Mouse (Mus musculus): ENCODE data around the gene Tiam1.

The Tiam1 gene

GRCm38 (mm10) chr16:89922458-89922857 is 221.1 kb downstream of the Tiam1 start:
- in situ Hi-C loops (cut with MboI; ENCODE audit: low sequenced_read_pairs): no loop called here

DNA sequence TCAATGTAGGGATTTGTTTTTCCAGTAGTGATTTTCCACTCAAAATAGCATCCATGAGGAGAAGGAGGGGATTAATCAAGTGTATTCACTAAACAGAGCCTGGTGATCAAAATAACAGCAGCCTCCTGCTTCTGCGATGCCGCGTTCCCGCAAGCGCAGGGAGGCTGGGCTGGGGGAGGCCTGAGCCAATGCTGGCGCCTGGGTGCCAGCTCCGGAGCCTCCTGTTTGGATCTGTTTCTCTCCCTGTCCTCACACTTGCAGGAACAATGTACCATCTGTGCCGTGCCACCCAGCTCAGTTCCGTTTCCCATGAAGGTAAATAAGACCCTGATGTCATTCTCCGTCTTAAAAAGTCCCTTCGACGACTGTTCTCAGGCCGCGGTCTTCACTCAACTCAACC is 222.2 kb downstream of the Tiam1 start:
- in situ Hi-C loops (cut with MboI; ENCODE audit: low sequenced_read_pairs): no loop called here

DNA sequence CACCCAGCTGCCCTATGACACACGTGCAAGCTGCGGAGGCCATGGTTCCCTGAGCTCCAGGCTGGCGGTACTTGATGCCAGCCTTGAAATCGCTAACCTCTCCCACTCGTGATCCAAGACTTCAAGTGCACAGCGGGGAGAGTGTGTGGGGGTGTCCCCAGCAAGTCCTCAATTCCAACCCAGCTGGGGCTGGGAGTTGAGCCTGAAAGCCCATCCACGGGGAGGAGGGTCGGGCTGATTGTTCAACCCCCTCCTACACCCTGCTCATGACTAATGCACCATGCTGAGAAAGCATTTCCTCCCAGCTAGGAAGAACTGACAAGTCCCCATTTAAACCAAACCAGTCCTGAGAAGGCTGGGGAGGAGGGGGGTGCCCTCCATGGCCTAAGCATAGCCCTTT is 223.2 kb downstream of the Tiam1 start:
- in situ Hi-C loops (cut with MboI; ENCODE audit: low sequenced_read_pairs): no loop called here

DNA sequence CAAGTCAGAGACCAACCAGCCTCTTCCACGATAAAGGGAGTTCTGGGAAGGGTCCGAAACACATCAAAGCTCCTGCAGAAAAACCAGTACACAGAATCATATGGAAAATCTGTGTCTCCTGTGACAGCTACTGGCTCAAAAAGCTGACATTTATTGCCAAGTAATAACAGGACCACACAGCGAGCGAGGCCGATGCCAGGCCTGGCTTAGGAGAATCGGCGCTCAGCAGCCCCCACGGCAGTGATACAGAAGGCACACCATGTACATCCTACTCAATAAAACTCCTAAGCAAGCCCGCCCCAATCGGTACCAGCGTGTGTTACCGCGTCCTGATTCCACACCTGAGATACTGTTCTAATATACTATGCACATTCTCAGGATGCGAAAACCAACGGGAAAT is 226.2 kb downstream of the Tiam1 start:
- in situ Hi-C loops (cut with MboI; ENCODE audit: low sequenced_read_pairs): no loop called here

- in situ Hi-C loops (cut with MboI; ENCODE audit: low sequenced_read_pairs): no loop called here
Observed at GRCm38 (mm10) chr16:89914946-89915345, 228.6 kb downstream of the Tiam1 start.

DNA sequence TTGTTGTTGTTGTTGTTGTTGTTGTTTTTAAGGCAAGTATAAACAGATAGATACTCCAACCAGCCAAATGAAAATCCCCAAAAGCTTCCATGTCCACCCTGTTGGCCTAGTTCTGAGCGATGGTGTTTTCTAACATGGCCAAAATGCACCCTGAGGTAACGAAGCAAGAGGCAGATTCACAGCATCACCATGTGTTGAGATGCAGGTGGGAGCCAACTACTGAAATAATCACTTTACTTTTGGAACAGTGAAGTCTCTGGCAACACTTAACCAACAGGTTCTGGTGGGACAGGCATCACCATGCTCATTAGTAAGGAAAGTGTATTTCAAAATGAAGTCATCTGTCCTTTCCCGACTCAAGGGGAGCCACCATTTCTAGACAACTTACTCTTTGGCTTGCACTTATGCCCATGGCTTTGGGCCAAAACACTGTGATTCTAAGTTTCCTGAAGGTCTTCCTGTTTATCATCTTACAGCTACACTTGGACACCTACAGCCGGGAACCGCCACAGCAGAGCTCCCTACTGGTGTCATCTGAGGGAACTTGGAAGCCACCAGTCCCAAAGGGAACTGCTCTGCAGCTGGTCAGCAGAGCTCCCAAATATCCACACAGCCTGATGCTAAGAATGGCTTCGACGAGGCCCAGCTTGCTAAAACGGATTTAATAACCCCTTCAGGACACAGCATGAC is 230.7 kb downstream of the Tiam1 start:
- in situ Hi-C loops (cut with MboI; ENCODE audit: low sequenced_read_pairs): no loop called here

GRCm38 (mm10) chr16:89909393-89910068 is 234.0 kb downstream of the Tiam1 start:
- in situ Hi-C loops (cut with MboI; ENCODE audit: low sequenced_read_pairs): no loop called here

DNA sequence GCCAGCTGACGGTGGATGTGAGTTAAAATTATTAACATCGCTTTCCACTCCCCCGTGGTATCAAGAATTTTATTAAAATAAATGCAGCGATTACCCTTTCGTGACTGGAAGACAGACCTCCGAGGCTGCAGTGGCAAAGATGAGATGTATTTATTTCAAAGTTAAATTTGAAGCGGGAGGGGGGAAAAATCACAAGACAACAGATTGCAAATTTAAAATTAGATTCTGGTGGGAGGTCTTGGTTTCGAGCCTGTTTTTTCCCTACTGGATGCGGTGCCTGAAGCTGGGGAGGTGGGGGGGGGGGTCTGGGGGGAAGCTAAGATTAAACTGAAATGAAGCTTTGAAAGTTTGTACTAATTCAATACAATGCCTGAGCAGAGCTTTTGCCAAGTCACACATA is 235.9 kb downstream of the Tiam1 start:
- in situ Hi-C loops (cut with MboI; ENCODE audit: low sequenced_read_pairs): no loop called here

DNA sequence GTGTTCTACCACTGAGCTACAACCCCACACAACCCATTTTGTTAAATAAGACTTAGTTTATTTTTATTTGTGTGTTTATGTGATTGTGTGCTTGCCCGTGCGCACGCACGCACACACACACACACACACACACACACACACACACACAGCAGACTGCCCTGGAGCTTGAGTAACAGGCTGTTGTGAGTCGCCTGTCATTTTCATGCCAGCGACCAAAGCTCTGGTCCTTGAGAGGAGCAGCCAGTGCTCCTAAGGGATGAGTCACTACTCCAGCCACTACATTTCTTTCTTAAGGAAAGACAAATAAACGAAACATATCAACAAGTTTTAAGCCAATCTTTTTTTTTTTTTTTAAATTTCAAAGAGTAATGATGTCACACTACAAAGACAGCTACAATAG is 236.7 kb downstream of the Tiam1 start:
- in situ Hi-C loops (cut with MboI; ENCODE audit: low sequenced_read_pairs): no loop called here

GRCm38 (mm10) chr16:89905730-89906305 is 237.8 kb downstream of the Tiam1 start:
- in situ Hi-C loops (cut with MboI; ENCODE audit: low sequenced_read_pairs): no loop called here

GRCm38 (mm10) chr16:89904121-89904520 is 239.4 kb downstream of the Tiam1 start:
- in situ Hi-C loops (cut with MboI; ENCODE audit: low sequenced_read_pairs): no loop called here

DNA sequence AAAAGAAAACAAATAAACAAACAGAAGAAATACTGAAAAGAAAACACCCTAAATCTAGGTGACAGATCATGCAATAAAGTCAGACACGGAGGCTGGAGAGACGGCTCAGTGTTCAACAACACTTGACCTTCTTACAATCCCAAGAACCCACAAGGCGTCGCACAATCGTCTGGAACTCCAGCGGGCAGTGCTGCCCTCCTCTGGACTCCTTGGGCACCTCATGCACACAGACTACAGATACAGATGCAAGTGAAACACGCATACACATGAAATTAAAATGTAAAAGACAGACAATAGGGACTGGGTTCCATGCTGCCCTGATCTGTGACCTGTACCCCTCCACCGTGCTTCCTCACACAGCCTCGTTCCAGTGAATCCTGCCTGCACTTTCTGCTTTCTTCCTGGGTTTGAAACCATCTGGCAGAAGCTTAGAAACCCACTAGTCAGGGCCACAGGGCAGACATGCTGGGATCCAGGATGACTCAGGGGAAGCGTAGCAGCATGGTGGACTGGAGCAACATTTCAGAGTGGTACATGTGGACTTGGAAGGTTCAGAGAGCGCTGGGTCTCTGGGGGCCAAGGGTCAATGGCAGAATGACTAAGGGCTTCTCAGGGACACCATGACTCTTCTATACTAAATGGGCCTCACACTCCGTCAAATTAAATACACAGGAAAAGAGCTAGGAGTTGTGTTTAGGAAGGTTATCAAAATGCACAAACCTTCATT is 240.8 kb downstream of the Tiam1 start:
- in situ Hi-C loops (cut with MboI; ENCODE audit: low sequenced_read_pairs): no loop called here

GRCm38 (mm10) chr16:89900681-89901080 is 242.9 kb downstream of the Tiam1 start:
- in situ Hi-C loops (cut with MboI; ENCODE audit: low sequenced_read_pairs): no loop called here

DNA sequence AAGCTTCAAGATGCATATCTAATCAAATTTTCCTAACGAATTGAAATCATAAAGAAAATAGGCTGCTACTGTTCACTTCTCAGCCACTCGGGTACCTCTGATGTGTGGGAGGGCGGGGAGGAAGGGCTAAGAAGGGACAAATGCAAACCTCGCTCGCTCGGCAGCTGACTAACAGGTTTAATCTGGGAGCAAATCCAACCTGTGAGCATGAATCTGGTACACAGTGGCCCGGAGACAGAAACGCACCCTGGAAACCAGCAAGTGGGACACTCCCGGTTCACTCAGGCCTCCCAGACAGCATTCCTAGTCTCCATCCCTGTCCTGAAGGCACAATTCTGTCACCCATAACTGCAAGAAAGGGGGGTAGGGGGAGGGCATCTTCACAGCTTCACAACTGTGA is 244.4 kb downstream of the Tiam1 start:
- in situ Hi-C loops (cut with MboI; ENCODE audit: low sequenced_read_pairs): no loop called here

DNA sequence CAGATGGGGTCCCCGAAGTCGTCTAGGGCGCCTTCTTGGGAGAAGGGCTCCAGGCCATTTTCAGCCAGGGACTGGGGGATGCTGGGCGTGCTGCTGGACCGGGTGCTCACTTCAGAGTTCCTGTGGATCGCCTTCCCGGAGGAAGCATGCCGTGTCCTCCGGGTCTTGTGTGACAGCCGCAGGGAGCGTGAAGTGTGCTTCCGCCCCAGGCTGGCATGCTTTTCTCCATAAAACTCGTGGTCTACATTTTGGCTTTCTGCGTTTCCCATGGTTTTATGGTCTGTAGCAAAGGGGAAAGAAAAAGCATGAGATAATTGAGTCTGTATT is 245.3 kb downstream of the Tiam1 start:
- in situ Hi-C loops (cut with MboI; ENCODE audit: low sequenced_read_pairs): no loop called here

DNA sequence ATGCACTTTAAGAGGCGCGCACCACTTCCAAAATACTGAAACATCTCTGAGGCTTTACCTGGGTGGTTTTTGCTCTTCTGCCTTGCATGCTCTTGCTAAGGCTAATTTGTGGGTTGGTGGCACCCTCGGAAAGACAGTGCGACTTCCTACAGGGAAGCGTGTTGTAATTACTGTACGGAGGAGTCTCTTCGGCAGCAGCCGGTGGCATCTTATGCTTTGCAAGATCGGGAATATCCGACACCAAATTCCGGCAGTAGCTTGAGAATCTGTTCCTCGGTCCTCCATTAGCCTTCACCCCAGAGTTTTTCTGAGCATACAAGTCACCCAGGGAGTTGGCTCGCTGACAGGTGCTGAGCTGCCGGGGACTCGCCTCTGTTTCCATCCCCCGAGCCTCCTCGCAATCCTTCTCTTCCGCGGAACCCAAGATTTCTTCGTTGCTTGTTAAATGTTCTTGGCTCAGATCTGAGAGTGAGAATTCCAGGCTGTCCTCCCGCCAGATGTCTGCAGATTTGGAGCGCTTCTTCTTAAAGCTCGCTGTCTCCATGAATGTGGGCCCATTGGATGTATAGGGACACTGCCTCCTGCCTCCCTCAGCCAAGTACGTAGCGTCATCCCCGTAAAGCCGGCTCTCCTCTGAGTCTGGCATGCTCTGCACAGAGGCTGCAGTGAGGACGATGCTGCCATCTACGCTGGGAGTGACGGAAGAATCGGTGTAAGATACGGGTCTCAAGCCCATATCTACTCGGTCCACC is 245.8 kb downstream of the Tiam1 start:
- in situ Hi-C loops (cut with MboI; ENCODE audit: low sequenced_read_pairs): no loop called here

DNA sequence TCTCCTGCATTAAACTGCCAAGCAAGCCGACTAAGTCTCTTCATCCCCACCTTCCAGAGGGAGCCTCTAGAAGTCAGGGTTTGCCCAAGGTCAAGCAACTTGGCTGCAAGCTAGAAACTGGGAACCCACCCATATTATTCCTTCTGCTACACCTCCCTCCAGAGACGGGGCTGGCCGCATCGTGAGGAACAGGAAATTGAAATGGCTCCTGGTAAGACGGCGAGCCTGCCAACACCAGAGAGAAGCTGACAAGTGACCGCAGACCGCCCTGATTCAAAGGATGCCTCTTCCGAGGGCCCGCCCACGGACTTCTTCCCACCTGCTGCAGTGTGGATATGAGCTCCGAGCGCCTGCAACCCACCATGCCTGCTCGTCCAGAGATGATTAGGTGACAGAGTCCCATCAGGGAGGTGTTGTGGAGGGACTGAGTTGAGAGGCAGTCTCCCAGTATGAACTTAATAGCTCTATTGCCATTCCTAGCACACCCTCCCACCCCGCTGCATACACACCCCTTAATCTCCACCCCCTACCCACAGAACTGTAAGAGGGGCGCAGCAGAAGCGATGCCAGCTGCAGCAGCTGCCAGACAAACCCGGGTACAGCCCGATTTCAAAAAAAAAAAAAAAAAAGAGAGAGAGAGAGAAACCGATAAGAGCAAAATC is 246.6 kb downstream of the Tiam1 start:
- in situ Hi-C loops (cut with MboI; ENCODE audit: low sequenced_read_pairs): no loop called here

- in situ Hi-C loops (cut with MboI; ENCODE audit: low sequenced_read_pairs): no loop called here
Observed at GRCm38 (mm10) chr16:89896392-89896791, 247.2 kb downstream of the Tiam1 start.

DNA sequence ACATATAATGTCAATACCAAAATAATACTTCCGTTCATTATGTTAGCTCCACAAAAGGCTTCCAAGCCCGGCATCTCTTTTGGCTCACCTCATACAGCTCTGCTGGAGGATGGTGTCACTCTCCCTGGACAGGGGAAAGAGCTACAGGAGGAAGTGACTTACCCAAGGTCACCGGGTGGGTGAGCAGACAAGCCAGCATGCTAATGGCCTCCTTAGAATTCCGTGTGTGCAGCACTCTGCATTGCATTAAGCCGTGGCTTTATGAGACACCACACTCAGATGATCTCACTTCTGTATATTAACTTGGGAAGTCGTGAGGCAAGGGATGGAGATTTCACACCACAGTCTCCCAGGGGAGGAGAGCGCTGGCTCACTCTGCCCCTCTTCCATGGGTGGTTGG is 248.3 kb downstream of the Tiam1 start:
- in situ Hi-C loops (cut with MboI; ENCODE audit: low sequenced_read_pairs): no loop called here

GRCm38 (mm10) chr16:89894816-89895215 is 248.8 kb downstream of the Tiam1 start:
- in situ Hi-C loops (cut with MboI; ENCODE audit: low sequenced_read_pairs): no loop called here
